Mouse (Mus musculus) lung, postnatal 0 days (tissue): ENCODE measurements around the gene Kansl1.
"Not testable (repeated sequence)": the region's sequence is repeated elsewhere in the genome, so short reads cannot be mapped to it uniquely, and the experiment has no call there.

ENCODE experiments used
- CTCF ChIP-seq: IDR thresholded peaks from 2 replicates; pipeline ENCODE4 v1.5.1; 2016; ENCODE audit warnings: antibody characterized with exemption, mild to moderate bottlenecking
- EP300 ChIP-seq: IDR thresholded peaks from 2 replicates; pipeline ENCODE4 v1.6.1; 2016; ENCODE audit warnings: antibody characterized with exemption, mild to moderate bottlenecking, control low read depth

DNA sequence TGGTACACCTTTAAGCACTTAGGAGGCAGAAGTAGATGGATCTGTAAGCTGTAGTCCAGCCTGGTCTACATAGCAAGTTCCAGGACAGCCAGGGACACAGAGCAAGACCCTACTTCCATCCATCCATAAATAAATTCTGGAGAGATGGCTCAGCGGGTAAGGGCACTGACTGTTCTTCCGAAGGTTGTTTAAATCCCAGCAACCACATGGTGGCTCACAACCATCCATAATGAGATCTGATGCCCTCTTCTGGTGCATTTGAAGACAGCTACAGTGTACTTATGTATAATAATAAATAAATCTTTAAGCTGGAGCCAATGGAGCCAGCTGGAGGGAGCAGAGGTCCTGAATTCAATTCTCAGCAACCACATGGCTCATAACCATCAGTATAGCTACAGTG, 20.2 kb downstream of the Kansl1 start:
- TF ChIP-seq CTCF: peak; percentile 63
- TF ChIP-seq EP300: not testable (repeated sequence)
